Mouse (Mus musculus) liver, postnatal 0 days (tissue): Measurements from ENCODE around the gene Ube2z. TPM values are rescaled to one million over a fixed set of nuclear protein-coding genes. Genes with fewer than 3 reads are reported as not detected.

Source experiments
- ATAC-seq: fragments of 200-750 bp; cut with Nextera tagmentation; 2 replicates; pipeline ENCODE4 v1.8.0; 2017; ENCODE audit warnings: mild to moderate bottlenecking, moderate library complexity
- DNase-seq: peaks from one replicate; pipeline ENCODE4 v3.0.0-alpha.2; 2016
- H3K27ac ChIP-seq: fragments of 300-500 bp; sonication (generic); 2 replicates; pipeline ENCODE4 v1.5.1; 2014; ENCODE audit warnings: antibody characterized with exemption, moderate library complexity, mild to moderate bottlenecking, low read depth
- H3K27me3 ChIP-seq: fragments of 300-500 bp; sonication (generic); 2 replicates; pipeline ENCODE4 v1.6.1; 2014; ENCODE audit warnings: low read length, control low read depth, mixed read lengths; ENCODE audit not compliant: insufficient read depth
- H3K36me3 ChIP-seq: fragments of 300-500 bp; sonication (generic); replicated peaks from 2 replicates; pipeline ENCODE4 v1.6.1; 2014; ENCODE audit warnings: mild to moderate bottlenecking, control low read depth, low read length, moderate library complexity, mixed read lengths; ENCODE audit not compliant: insufficient read depth
- H3K4me1 ChIP-seq: fragments of 300-500 bp; sonication (generic); 2 replicates; pipeline ENCODE4 v1.6.1; 2014; ENCODE audit warnings: antibody characterized with exemption, mild to moderate bottlenecking, control low read depth; ENCODE audit not compliant: insufficient read depth
- H3K4me2 ChIP-seq: fragments of 300-500 bp; sonication (generic); 2 replicates; pipeline ENCODE4 v1.6.1; 2014; ENCODE audit warnings: low read depth, mild to moderate bottlenecking, low read length, moderate library complexity, mixed read lengths
- H3K4me3 ChIP-seq: fragments of 300-500 bp; sonication (generic); 2 replicates; pipeline ENCODE4 v1.5.1; 2014; ENCODE audit warnings: low read depth, low read length
- H3K9ac ChIP-seq: fragments of 300-500 bp; sonication (generic); replicated peaks from 2 replicates; pipeline ENCODE4 v1.6.1; 2014; ENCODE audit warnings: mild to moderate bottlenecking, moderate library complexity
- H3K9me3 ChIP-seq: fragments of 300-500 bp; sonication (generic); 2 replicates; pipeline ENCODE4 v1.6.1; 2016; ENCODE audit warnings: mild to moderate bottlenecking, control low read depth, low read length, mixed read lengths
- CTCF ChIP-seq: sonication (generic); IDR thresholded peaks from 2 replicates; pipeline ENCODE4 v1.5.1; 2016; ENCODE audit warnings: antibody characterized with exemption, low read depth
- EP300 ChIP-seq: IDR thresholded peaks from 2 replicates; pipeline ENCODE4 v1.6.1; 2016; ENCODE audit warnings: antibody characterized with exemption, low read depth, mild to moderate bottlenecking
- WGBS: fragments of 180-500 bp; shearing (Covaris S2); extraction: QIAGEN DNeasy Blood & Tissue Kit; methylation state at CpG from one replicate; pipeline ENCODE4 v1.1.7; 2014; ENCODE audit not compliant: insufficient replicate concordance; 5-methylcytosine and 5-hydroxymethylcytosine counted together
- polyA plus RNA-seq: library from polyadenylated mRNA; unstranded; fragments of >200 nt; fragmentation: Nextera tagmentation; extraction: Ambion mirVana; gene quantifications from 2 replicates; pipeline ENCODE4 v1.2.1, GENCODE M21; 2015

Ube2z gene
- polyA plus RNA-seq, 1 experiment from 2014 or later = 11.5 TPM

DNA sequence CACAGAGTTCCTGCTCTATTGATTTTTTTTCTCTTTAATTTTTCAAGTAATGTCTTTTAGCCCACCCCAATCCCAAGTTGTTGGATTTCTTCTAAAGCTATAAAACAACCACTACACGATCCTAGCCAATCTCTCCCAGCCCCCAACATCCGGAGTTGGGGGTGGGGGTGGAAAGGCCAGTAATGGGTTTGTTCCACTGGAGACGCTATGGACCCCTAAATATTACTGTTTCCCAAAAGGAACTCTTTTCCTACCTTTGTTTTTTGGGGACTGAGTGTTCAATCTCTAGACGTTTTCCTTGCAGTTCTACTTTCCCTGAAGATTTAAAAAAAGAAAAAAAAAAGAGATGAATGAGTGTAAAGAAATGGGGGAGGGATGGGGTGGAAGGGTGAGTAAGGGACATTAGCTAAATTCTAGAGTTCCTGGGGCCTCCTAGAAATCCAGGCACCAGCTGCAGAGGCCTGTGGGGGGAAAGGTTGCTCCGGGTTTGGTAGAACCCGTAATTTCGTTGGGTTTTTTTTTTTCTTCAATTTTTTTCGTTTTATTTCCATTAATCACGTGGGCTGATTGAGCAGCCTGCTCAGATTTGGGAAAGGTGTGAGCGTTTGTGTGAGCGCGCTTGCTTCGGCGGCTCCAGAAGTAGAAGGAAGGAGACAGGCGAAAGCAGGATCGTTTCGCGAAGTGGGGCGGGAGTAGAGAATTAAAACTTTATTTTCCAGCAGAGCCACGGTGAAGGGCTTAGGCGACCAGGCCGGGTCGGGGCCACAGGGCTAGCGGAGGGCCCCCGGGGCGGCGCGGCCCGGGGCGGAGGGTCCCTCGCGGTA lies 61.0 kb downstream of the Ube2z start:
- TF ChIP-seq EP300 = no peak
- no peak for TF ChIP-seq CTCF
- Histone ChIP-seq H3K4me1 (peaks cover 12% of the 10 kb centered on the region), H3K27ac (0 out of 2 replicates have a peak overlapping the region, but pooled peaks have one; percentile 16), H3K36me3 (no peaks in the 10 kb centered on the region), H3K4me3 (peak overlapping the region; percentile 57), H3K9me3 (no peaks in the 10 kb centered on the region), H3K4me2 (peak overlapping the region; percentile 80), H3K9ac (peak overlapping the region; percentile 68), H3K27me3 (peaks cover 54% of the 10 kb centered on the region)
- WGBS = 2% methylated on average over 28 of the region's 32 CpGs
- ATAC-seq (no peak), DNase-seq (no peak)

DNA sequence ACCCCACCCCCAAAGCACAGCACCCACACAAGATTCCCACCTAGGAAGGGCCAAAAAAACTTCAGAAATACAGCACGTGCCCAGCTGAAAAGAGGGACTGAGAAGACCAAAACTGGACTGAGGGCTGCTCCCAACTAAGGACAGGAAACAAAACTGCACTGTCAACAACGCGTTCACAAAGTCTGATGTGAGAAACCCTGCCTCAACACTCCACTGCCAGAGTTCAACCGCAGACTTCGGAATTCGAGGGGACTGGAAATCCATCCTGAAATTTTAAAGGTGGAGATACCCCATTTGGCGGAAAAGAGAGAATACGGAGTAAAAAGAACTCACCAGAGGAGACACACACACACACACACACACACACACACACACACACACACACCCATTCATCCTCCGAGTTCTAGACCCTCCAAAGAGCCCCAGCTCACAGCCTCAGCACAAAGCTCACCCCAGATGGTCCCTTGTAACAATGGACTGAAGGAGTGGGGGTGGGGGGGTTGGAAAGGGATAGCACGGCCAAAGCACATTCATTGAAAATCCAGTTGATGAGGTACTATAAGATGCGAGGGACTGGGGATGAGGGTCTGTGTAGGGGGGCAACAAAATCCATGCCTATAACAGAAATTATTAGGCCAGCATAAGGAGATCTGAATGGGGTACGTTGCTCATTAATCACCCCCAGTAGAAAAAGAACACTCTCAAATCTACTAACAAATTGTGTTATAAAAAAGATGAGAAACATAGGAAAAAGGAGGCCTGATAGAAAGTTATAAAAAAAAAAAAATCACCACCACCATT lies 61.9 kb downstream of the Ube2z start:
- Histone ChIP-seq H3K9ac (no peak overlapping the region), H3K4me3 (no peak overlapping the region), H3K27me3 (peaks cover 48% of the 10 kb centered on the region), H3K27ac (no peak overlapping the region), H3K4me1 (peaks cover 12% of the 10 kb centered on the region), H3K36me3 (no peaks in the 10 kb centered on the region), H3K9me3 (no peaks in the 10 kb centered on the region), H3K4me2 (peak overlapping the region; percentile 22; the same call in 1 of the 2 replicates)
- TF ChIP-seq EP300 (no peak), CTCF (no peak)
- no peak for ATAC-seq
- WGBS = 30% methylated on average over 12 of the region's 12 CpGs
- no peak for DNase-seq

Other genes with a start within 250 kb of the Ube2z start
- gene Phospho1, start 240.9 kb downstream of the Ube2z start, polyA plus RNA-seq = 1.9 and 2.0 TPM in 2 replicates
- gene Gngt2, start 228.2 kb downstream of the Ube2z start, polyA plus RNA-seq = 30.2 and 32.2 TPM in 2 replicates
- 9.8 and 10.2 TPM in 2 replicates for gene Abi3, start 222.9 kb downstream of the Ube2z start, polyA plus RNA-seq
- gene B4galnt2, start 150.5 kb downstream of the Ube2z start, polyA plus RNA-seq = 0.14 and 0.18 TPM in 2 replicates
- 1.6 and 2.8 TPM in 2 replicates for gene Igf2bp1, start 59.4 kb downstream of the Ube2z start, polyA plus RNA-seq
- not detected in 2 replicates for gene Gip, start 40.8 kb downstream of the Ube2z start, polyA plus RNA-seq
- 46.9 and 47.5 TPM in 2 replicates for gene Snf8, start 30.5 kb downstream of the Ube2z start, polyA plus RNA-seq
- 781 and 849 TPM in 2 replicates for gene Atp5g1, start 10.3 kb upstream of the Ube2z start, polyA plus RNA-seq
- gene Calcoco2, start 46.6 kb upstream of the Ube2z start, polyA plus RNA-seq = not detected in 2 replicates
- gene Ttll6, start 68.4 kb upstream of the Ube2z start, polyA plus RNA-seq = not detected in 2 replicates
- gene Hoxb13, start 128.9 kb upstream of the Ube2z start, polyA plus RNA-seq = not detected in 2 replicates
- gene Hoxb9, start 206.1 kb upstream of the Ube2z start, polyA plus RNA-seq = not detected in 2 replicates
- not detected in 2 replicates for gene Hoxb8, start 216.5 kb upstream of the Ube2z start, polyA plus RNA-seq
- 0.27 and 0.51 TPM in 2 replicates for gene Hoxb7, start 221.2 kb upstream of the Ube2z start, polyA plus RNA-seq
- gene Hoxb6, start 227.1 kb upstream of the Ube2z start, polyA plus RNA-seq = not detected in 2 replicates
- 0.75 and 0.91 TPM in 2 replicates for gene Hoxb5, start 237.9 kb upstream of the Ube2z start, polyA plus RNA-seq